Mouse (Mus musculus): ENCODE data around the gene Hacd2. TPM values are rescaled to one million over a fixed set of nuclear protein-coding genes. Genes with fewer than 3 reads are reported as not detected.

Gene Hacd2
- total RNA-seq, 2 experiments from 2014 or later, result 21.8 to 26.1 TPM

DNA sequence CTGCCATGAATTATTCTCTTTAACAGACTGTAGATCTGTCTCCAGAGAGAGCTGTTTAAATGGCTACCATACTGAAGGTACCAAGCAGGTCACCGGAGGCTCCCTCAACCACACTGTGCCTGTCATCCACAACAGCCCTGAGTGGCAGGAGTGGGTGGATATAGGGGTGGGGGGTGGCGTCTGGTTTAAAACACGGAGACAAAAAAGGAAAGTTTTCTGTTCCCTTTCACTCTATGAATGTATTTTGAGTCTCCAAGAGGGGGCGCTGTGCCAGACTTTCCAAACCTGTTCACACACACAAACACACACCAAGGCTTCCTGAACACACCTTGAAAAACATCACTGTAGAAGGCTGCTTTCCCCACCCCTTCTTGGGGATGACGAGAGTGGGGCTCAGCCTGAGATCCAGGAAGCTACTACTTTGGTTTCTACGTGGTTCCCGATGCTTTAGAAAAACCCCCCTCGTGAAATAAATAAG lies 89.0 kb downstream of the Hacd2 start:
- DNase-seq (ENCODE audit: low spot score in 2 of 2), result no peak

GRCm38 (mm10) chr16:35113496-35113895 lies 91.3 kb downstream of the Hacd2 start:
- no peak for DNase-seq (ENCODE audit: low spot score in 2 of 2)

DNA sequence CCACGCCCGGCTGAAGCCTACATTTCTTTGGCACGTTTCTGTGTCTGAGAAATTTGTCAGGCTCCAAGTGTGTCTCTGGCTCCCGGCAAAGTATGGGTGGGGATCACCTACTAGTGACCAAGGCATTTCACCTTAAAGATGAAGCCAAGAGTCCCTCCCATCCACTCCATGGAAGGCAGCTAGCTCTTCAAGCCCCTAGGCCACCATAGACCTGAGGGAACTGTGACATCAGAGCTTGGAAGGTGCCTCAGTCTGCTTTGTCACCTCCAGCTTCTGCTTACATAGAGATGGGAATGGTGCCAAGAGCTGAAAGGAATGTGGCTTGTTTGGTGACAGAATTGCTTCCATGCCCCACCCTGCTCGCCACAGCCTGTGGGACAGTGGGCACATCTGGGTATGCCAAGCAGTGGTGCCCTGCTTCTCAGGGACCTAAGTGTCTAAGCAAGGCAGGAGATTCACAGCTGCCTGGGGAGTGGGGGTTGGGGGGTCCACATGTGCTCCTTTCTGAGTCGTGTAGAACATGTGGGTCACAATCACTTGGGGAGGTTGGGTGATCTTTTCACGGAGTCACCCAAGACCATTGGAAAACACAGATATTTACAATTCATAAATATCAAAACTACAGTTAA lies 94.2 kb downstream of the Hacd2 start:
- DNase-seq (ENCODE audit: low spot score in 2 of 2), result no peak

DNA sequence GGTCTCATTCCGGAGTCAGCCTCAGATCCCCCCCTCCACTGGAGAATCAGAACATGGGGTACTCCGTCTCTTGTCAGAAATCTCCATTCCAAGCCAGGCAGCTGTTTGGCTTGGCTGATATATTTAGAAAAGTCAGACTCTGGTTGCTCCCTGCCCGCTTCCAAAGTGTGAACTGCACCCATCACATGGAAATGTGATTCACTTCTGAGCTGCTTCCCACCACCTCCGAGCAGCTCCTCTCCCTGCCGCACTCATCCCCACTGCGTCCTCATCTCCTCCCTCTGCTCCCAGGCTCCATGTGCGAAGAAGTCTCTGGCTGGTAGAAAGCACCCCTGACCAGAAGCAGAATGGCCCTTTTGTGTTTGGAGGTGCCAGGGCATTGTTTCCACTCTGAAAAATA lies 95.2 kb downstream of the Hacd2 start:
- DNase-seq (ENCODE audit: low spot score in 2 of 2), result no peak

GRCm38 (mm10) chr16:35120603-35121002 lies 98.4 kb downstream of the Hacd2 start:
- DNase-seq (ENCODE audit: low spot score in 2 of 2), result no peak

GRCm38 (mm10) chr16:35127270-35127669 lies 105.0 kb downstream of the Hacd2 start:
- no peak for DNase-seq (ENCODE audit: low spot score in 2 of 2)

- no peak for DNase-seq (ENCODE audit: low spot score in 2 of 2)
Observed at GRCm38 (mm10) chr16:35130172-35130571, 107.9 kb downstream of the Hacd2 start.

DNA sequence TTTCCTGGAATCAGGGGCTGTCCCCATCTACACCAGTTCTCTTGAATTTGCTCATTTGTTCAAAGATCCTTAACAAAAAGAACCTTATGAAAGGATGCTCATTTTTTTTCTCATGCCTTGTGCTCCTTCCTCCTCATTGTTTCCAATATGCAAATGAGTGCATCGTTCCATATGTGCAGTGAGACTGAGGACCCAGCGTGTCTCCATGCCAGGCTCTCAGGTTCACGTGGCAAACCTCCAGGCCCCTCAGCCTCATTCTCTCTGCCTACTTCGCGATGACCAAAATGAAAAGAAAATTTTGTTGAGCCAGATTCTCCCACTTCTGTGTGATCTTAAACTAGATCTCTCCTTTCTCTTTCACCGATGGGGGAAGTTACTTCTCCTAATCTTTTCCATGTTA lies 117.2 kb downstream of the Hacd2 start:
- DNase-seq (ENCODE audit: low spot score in 2 of 2), result no peak

- DNase-seq (ENCODE audit: low spot score in 2 of 2), result no peak
Observed at GRCm38 (mm10) chr16:35139873-35140619, 117.8 kb downstream of the Hacd2 start.

DNA sequence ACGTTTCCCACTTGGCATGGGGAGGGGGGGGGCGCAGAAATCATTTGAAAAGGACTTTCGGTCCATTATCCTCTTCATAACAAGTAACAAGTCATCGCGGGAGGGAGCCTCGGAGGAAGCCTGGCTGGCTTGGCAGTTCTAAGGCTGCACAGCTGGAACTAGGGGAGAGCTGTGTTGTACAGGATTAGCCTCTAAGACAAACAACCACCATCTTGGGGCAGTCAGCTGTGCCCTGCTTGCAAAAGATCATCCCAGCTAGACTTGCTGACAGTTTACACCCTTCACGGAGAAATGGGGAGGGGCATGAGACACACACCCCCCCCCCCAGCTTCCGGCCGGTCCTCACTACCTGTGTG lies 118.4 kb downstream of the Hacd2 start:
- no peak for DNase-seq (ENCODE audit: low spot score in 2 of 2)

DNA sequence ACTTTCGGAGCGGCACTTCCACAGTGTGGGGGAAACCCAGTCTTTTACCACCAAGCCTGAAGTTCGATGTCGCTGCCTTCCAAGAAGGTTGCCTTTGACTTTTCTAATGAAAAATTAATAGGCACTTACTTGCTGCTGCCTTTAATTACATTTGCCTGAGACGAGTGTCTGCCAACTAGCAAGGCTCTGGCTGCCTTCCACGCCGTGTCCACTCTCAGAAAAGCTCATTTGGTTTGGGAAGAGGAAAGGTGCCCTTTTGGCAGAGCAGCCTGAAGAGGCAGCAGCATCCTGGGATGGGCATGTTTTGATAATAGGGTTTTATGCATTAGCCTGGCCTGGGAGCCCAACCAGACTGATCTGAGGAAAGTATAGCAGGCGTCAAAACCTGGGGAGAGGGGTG lies 119.6 kb downstream of the Hacd2 start:
- DNase-seq (ENCODE audit: low spot score in 2 of 2), result no peak

GRCm38 (mm10) chr16:35146153-35146552 lies 123.9 kb downstream of the Hacd2 start:
- DNase-seq (ENCODE audit: low spot score in 2 of 2), result no peak

DNA sequence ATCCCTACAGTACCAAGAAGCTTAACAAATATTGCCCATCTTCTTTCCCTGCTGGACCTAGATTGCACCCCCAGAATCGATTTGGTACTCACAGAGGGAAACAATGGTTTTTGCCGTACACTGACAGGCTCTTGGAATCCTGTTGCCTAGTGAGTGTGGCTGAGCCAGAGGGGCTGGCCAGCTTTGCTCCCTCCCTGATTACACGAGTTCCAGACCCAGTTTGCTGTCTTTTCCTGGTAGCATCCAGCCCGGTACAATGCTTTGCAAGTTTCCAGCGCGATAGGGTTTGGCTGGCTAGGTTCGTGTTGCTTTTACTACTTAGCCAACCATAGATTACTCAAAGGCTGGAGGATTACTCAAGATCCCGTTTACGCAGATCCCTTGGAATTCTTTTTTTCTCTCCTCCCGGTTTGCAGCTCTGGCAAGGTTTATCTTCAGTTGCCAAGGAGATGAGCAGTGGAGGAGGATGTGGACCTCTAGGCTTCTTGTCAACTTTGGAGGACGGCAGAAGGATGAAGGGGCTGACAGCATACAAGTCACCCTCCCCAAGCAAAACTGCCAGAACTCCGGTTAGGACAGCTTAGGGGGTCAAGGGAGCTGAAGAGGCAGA lies 131.0 kb downstream of the Hacd2 start:
- no peak for DNase-seq (ENCODE audit: low spot score in 2 of 2)

- no peak for DNase-seq (ENCODE audit: low spot score in 2 of 2)
Observed at GRCm38 (mm10) chr16:35154245-35154640, 132.0 kb downstream of the Hacd2 start.

GRCm38 (mm10) chr16:35154641-35155390 lies 132.6 kb downstream of the Hacd2 start, which contains the start of gene Adcy5:
Adcy5 (plus strand) TSS chr16:35154877.
- no peak for DNase-seq (ENCODE audit: low spot score in 2 of 2)

GRCm38 (mm10) chr16:35155391-35156305 lies 133.4 kb downstream of the Hacd2 start:
- peak in 1 of 2 experiments; percentile 13 for DNase-seq (ENCODE audit: low spot score in 2 of 2)

DNA sequence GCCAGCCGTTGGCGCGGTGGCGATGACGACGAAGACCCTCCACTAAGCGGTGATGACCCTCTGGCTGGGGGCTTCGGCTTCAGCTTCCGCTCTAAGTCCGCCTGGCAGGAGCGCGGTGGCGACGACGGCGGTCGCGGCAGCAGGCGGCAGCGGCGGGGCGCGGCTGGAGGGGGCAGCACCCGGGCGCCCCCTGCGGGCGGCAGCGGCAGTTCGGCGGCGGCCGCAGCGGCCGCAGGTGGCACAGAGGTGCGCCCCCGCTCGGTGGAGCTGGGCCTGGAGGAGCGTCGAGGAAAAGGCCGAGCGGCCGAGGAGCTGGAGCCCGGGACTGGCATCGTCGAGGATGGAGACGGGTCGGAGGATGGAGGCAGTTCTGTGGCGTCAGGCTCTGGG lies 134.1 kb downstream of the Hacd2 start:
- DNase-seq (ENCODE audit: low spot score in 2 of 2), result peak; percentile 10 to 22

GRCm38 (mm10) chr16:35156832-35157231 lies 134.6 kb downstream of the Hacd2 start:
- DNase-seq (ENCODE audit: low spot score in 2 of 2), result no peak

All from adrenal gland, postnatal 4 days (tissue).